Mouse (Mus musculus): ENCODE results near the gene Grip1. TPM values are rescaled to one million over a fixed set of nuclear protein-coding genes. Genes with fewer than 3 reads are reported as not detected.

The Grip1 gene
- polyA plus RNA-seq, 1 experiment: 1.1 TPM

GRCm38 (mm10) chr10:120114493-120114892 lies 660.9 kb downstream of the Grip1 start:
- Histone ChIP-seq H3K27ac (ENCODE audit: insufficient read depth, low read length) (no peak overlapping the region), H3K4me1 (ENCODE audit: control insufficient read depth, insufficient read depth, low read length) (no peaks in the 10 kb centered on the region), H3K4me3 (ENCODE audit: insufficient read depth, low read length) (no peak overlapping the region)
- TF ChIP-seq CTCF (IDR thresholded peaks at IDR 0.05; ENCODE audit: borderline replicate concordance, insufficient read depth, low read length) (no peak), POLR2A (IDR thresholded peaks at IDR 0.05; ENCODE audit: low read depth, low read length) (no peak)

GRCm38 (mm10) chr10:120115249-120115648 lies 661.6 kb downstream of the Grip1 start:
- Histone ChIP-seq H3K4me3 (ENCODE audit: insufficient read depth, low read length) (no peak overlapping the region), H3K27ac (ENCODE audit: insufficient read depth, low read length) (no peak overlapping the region), H3K4me1 (ENCODE audit: control insufficient read depth, insufficient read depth, low read length) (no peaks in the 10 kb centered on the region)
- no peak for TF ChIP-seq CTCF (IDR thresholded peaks at IDR 0.05; ENCODE audit: borderline replicate concordance, insufficient read depth, low read length)
- TF ChIP-seq POLR2A (IDR thresholded peaks at IDR 0.05; ENCODE audit: low read depth, low read length): no peak

GRCm38 (mm10) chr10:120123721-120124120 lies 670.1 kb downstream of the Grip1 start:
- no peak overlapping the region for H3K4me3 ChIP-seq (ENCODE audit: insufficient read depth, low read length)
- TF ChIP-seq POLR2A (IDR thresholded peaks at IDR 0.05; ENCODE audit: low read depth, low read length) (no peak), CTCF (IDR thresholded peaks at IDR 0.05; ENCODE audit: borderline replicate concordance, insufficient read depth, low read length) (no peak)
- no peak overlapping the region for H3K27ac ChIP-seq (ENCODE audit: insufficient read depth, low read length)
- peaks cover 3% of the 10 kb centered on the region; the same call in 1 of the 2 replicates for H3K4me1 ChIP-seq (ENCODE audit: control insufficient read depth, insufficient read depth, low read length)

GRCm38 (mm10) chr10:120124801-120125464 lies 671.3 kb downstream of the Grip1 start:
- no peak overlapping the region for H3K27ac ChIP-seq (ENCODE audit: insufficient read depth, low read length)
- peaks cover 3% of the 10 kb centered on the region; the same call in 1 of the 2 replicates for H3K4me1 ChIP-seq (ENCODE audit: control insufficient read depth, insufficient read depth, low read length)
- TF ChIP-seq CTCF (IDR thresholded peaks at IDR 0.05; ENCODE audit: borderline replicate concordance, insufficient read depth, low read length) (peak; percentile 78; the same call in 1 of the 2 replicates), POLR2A (IDR thresholded peaks at IDR 0.05; ENCODE audit: low read depth, low read length) (no peak)
- no peak overlapping the region for H3K4me3 ChIP-seq (ENCODE audit: insufficient read depth, low read length)

GRCm38 (mm10) chr10:120125465-120125857 lies 671.8 kb downstream of the Grip1 start:
- no peak overlapping the region for H3K27ac ChIP-seq (ENCODE audit: insufficient read depth, low read length)
- H3K4me3 ChIP-seq (ENCODE audit: insufficient read depth, low read length): no peak overlapping the region
- TF ChIP-seq POLR2A (IDR thresholded peaks at IDR 0.05; ENCODE audit: low read depth, low read length) (no peak), CTCF (IDR thresholded peaks at IDR 0.05; ENCODE audit: borderline replicate concordance, insufficient read depth, low read length) (no peak)
- peaks cover 3% of the 10 kb centered on the region; the same call in 1 of the 2 replicates for H3K4me1 ChIP-seq (ENCODE audit: control insufficient read depth, insufficient read depth, low read length)

GRCm38 (mm10) chr10:120128601-120129277 lies 675.1 kb downstream of the Grip1 start:
- H3K27ac ChIP-seq (ENCODE audit: insufficient read depth, low read length): no peak overlapping the region
- no peak for TF ChIP-seq CTCF (IDR thresholded peaks at IDR 0.05; ENCODE audit: borderline replicate concordance, insufficient read depth, low read length)
- no peak for TF ChIP-seq POLR2A (IDR thresholded peaks at IDR 0.05; ENCODE audit: low read depth, low read length)

GRCm38 (mm10) chr10:120130621-120131020 lies 677.0 kb downstream of the Grip1 start:
- Histone ChIP-seq H3K27ac (ENCODE audit: insufficient read depth, low read length) (no peak overlapping the region), H3K4me1 (ENCODE audit: control insufficient read depth, insufficient read depth, low read length) (no peaks in the 10 kb centered on the region), H3K4me3 (ENCODE audit: insufficient read depth, low read length) (no peak overlapping the region)
- no peak for TF ChIP-seq CTCF (IDR thresholded peaks at IDR 0.05; ENCODE audit: borderline replicate concordance, insufficient read depth, low read length)
- TF ChIP-seq POLR2A (IDR thresholded peaks at IDR 0.05; ENCODE audit: low read depth, low read length): no peak

More at GRCm38 (mm10) chr10:120128601-120129277, 675.1 kb downstream of the Grip1 start:
- no peaks in the 10 kb centered on the region for H3K4me1 ChIP-seq (ENCODE audit: control insufficient read depth, insufficient read depth, low read length)
- H3K4me3 ChIP-seq (ENCODE audit: insufficient read depth, low read length): no peak overlapping the region

- no peak overlapping the region for H3K27ac ChIP-seq (ENCODE audit: insufficient read depth, low read length)
- no peaks in the 10 kb centered on the region for H3K4me1 ChIP-seq (ENCODE audit: control insufficient read depth, insufficient read depth, low read length)
- TF ChIP-seq POLR2A (IDR thresholded peaks at IDR 0.05; ENCODE audit: low read depth, low read length) (no peak), CTCF (IDR thresholded peaks at IDR 0.05; ENCODE audit: borderline replicate concordance, insufficient read depth, low read length) (no peak)
- H3K4me3 ChIP-seq (ENCODE audit: insufficient read depth, low read length): no peak overlapping the region
Measured at GRCm38 (mm10) chr10:120133697-120134096, 680.1 kb downstream of the Grip1 start.

GRCm38 (mm10) chr10:120136020-120136562 lies 682.5 kb downstream of the Grip1 start:
- TF ChIP-seq CTCF (IDR thresholded peaks at IDR 0.05; ENCODE audit: borderline replicate concordance, insufficient read depth, low read length): no peak
- TF ChIP-seq POLR2A (IDR thresholded peaks at IDR 0.05; ENCODE audit: low read depth, low read length): no peak
- H3K27ac ChIP-seq (ENCODE audit: insufficient read depth, low read length): no peak overlapping the region
- no peaks in the 10 kb centered on the region for H3K4me1 ChIP-seq (ENCODE audit: control insufficient read depth, insufficient read depth, low read length)
- no peak overlapping the region for H3K4me3 ChIP-seq (ENCODE audit: insufficient read depth, low read length)

Other genes with a start within 250 kb of the Grip1 start
- 160 and 162 TPM in 2 replicates for gene Cand1, start 213.8 kb upstream of the Grip1 start, polyA plus RNA-seq (2011; ENCODE audit: insufficient read length, low read depth, missing spikeins)